Mouse (Mus musculus): ENCODE measurements around the gene Spon1.

Gene Spon1

DNA sequence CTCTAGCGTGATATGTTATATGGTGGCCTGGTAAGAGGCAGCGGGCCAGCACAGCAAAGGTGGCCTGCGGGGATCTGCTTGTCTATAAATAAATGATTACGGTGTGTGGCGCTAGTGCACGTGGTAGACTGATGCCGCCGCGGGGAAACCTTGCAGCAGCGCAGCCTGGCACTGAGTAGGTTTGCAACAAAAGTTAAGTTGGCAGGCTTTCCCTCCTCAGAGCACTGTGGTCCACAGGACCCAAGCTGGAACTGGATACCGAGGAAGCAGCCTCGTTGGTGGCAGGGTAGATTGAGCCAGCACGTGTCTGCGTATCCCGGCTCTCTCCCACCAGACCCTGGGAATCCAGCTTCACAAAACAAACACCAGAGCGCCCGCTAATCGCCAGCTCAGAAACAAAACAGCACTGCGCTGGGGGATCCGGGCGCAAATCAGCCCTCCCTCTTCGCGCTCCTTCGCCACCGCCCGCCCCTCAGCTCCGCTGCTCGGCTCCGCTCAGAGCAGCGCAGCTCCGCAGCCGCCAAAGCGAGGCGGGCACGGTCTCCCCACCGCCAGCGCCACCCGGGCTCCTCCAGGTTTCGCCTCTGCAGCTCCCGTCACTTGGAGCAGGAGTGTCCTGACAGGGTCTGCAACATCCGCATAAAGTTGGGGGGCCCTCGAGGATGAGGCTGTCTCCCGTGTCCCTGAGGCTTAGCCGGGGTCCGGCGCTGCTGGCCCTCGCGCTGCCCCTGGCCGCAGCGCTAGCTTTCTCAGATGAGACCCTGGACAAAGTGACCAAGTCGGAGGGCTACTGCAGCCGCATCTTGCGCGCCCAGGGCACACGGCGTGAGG, at the start of gene Spon1:
TSS of gene Spon1 (plus strand) at position 332 of the 831 bp plus-strand sequence.
- peak; percentile 40 for DNase-seq

DNA sequence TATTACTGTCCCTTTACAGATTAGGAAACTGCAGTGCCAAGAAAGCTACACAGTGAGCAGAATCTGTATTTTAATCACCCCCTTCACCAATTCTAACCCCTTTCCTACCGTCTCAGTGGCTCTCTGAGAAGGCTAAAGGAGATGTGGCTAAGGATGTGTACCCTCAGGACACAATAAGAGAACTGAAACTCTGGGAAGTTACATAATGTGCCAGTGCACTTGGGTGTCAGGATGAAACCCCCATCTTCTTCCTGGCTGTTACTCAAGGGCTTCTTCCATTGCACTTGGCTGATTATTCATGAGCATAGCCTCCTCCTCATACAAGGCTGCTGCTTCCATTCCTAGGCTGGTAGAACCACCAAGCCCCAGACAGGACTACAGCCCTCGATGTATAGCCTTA, 43.8 kb upstream of the Spon1 start:
- DNase-seq: no peak

DNA sequence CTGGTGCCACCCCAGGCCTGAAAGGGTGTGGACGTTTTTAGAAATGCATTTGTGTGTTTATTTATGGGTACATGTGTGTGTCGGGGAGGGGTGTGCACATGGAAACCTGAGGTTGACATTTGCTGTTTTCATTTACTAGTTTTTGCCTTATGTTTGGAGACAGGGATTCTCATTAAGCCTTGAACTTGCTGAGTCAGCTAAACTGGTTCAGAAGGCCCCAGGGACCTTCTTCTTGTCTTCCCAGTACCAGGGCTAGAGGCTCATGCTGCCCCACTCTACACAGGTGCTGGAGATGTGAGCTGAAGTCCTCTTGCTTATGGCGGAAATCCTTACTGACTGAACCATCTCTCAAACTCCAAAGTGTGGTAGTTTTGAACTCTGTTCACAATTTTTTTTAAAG, 41.9 kb upstream of the Spon1 start:
- DNase-seq: no peak

DNA sequence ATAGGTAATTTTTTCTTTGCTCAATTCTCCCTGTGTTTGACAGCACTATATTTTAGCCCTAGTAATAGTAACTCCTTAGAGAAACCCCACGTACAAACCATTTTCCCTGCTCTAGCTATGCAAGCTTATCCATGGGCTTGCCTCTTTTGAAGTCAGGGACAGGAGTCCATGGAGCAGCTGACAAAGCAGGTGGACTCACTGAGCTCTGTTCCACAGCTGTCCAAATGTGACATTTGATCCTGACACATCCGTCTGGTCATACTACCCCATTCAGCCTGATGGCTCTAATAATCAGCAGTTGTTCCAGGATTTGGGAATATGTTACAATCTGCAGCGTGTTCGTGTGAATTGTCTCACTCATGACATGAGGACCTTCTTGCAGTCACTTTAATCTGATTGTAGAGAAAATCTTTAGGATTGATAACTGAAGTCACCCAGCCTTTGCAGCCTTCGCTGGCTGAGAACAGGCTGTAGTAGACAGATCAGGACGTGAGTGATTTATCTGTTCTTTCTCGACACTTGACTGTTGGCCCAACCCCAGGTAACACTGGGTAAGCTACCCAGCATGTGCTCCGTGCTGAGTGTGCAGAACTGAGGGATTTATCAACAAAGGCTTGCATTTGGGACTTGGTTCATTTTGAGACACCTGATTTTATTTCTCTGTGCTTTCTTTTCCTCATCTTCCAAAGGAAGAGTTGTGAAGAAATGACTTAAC, 37.6 kb upstream of the Spon1 start:
- DNase-seq: no peak

DNA sequence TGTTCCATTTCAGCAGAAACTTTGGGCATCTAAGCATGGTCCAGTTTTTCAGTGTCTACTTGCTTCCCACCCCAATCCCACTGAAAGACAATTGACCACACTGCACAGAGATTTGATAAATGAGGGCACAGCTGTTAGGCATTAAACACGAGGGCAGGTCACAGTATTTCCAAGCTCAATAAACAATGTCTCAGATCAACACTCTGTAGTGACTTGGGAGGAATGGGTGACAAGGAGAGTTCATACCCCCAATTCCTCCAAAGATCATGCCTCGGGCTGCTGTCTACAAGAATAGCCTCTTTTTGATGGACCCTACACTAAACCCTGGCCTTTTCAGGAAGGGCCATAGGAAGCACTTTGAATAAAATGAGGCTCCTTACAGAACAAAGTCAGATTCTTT, 36.9 kb upstream of the Spon1 start:
- no peak for DNase-seq

DNA sequence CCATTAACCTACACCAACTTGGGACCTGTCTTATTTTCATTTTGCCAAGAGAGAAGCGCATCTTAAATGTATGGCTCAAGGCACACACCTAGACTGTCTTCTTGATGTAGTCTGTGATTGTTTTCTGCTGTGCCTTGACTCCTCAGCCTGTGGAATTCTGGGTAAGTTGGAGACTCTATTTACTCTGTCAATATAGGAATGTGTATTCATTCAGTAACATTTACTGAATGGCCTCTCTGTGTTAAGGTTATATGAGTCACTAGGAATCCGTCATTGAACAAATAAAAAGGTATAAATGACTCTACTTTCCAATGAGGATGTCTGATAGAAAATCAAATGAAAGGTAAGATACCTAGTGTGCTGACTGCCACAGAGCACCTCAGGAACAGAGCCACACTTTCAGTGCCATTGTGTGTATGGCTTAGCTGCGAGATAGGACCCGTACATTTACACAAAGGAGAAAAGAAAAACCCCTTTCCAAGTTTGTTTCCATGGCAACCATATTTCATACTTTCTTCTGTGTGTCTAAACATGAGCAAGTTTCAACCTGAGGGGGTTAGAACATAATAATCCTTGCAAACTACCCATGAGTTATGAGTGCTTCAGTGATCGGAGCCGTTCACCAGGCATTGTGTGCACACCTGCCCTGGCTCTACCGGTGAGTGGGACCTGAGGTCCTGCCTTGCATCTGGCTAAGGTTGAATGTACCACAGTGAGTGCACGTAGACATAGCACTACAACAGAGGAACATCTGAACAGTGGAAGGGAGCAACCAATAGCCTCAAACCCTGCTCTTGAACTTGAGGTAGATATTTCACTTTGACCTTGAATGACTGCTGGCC, 35.2 kb upstream of the Spon1 start:
- DNase-seq: no peak

DNA sequence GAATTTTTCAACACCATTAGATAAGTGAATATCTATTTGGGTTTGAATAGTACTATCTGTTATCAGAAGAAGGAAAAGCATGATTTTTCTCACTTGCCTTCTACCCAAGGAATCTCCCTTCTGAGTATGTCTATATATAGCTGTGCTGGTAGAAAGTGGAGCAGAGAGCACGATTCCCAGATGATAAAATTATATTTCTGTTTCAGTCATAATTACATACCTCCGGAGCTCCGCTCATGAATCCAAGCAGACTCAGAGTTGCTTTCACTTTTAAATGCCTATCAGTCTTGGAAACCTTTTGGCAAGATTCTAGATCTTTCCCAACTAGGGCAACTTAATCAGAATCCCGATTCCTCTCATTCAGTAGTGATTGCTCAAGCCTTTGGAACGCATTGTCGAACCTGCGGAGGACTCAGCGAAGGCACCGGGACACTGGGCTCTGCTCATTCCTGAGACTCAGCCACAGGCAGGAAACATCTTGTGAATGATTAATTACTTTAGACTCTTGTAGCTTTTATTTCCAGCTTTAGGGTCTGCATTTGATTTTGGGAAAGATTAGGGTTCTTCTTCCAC, 27.9 kb upstream of the Spon1 start:
- DNase-seq: no peak

DNA sequence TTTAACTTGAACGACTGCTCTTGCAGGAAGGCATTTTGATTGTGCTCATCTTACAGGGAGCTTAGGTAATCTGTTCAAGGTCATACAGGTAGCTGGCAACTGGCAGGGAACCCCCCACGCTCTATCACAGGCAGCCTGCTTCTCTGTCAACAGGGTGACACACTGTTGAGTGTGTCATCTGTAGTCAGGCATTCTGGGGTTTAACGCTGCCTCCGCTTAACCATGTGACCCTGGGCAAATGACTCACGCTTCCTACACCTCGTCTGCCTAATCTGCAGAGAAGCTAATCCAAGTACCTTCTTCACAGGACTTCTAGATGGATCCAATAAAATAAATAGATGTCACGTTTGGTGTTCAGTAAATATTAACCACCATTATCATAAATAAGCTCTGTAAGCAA, 26.6 kb upstream of the Spon1 start:
- DNase-seq: peak; percentile 72

DNA sequence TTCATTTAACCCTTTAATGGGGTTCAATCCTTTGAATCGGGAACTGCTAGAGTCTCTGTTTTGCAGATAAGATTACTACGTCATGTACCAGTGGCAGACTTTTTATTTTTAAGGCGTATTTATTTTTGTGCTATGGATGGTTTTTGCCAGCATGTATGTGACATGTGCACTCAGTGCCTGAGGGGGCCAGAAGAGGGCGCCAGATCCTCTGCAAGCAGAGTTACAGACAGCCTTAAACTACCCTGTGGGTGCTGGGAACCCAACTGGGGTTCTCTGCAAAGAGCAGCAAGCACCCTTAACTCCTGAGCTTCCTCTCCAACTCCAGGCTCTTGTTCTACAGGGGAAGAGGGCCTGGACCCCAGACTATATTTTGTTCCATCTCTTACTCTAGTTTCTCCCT, 23.2 kb upstream of the Spon1 start:
- DNase-seq: no peak

DNA sequence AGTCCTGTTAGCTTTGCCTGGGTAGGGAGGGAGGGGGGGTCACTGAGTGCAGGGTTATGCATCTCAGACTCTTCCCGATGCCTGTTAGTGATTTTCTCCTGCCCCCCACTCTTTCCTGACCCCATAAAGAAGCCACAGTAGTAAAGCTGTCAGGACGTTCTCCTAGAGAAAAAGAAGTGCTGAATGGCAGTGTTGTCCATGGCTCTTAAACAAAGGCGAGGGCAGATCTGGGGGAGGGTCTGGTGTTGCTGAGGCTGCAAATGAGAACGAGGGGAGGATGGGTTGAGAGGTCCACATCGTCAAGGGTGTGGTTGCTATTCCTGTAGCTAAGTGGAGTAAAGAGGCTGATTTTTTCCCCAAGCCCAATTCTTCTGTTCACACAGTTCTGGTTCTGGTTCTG, 21.8 kb upstream of the Spon1 start:
- no peak for DNase-seq

DNA sequence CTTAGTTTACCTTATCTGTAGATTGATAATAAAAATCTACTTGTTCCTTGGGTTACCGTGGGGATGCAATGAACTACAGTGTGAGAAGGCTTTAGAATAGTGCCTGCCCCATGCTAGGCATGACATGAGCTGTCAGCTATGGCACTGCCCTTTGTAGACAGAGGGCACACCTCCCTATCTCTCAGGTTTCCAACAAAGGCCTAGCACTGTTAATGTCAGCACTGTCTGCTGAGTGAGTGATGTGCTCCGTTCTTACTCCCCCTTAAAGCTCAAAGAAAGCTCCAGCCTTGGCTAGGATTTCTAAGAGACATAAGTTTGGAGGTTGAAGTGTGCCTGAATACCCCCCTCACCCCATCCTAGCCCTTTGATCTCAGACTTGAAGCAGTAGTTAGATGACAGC, 9.2 kb upstream of the Spon1 start:
- no peak for DNase-seq

DNA sequence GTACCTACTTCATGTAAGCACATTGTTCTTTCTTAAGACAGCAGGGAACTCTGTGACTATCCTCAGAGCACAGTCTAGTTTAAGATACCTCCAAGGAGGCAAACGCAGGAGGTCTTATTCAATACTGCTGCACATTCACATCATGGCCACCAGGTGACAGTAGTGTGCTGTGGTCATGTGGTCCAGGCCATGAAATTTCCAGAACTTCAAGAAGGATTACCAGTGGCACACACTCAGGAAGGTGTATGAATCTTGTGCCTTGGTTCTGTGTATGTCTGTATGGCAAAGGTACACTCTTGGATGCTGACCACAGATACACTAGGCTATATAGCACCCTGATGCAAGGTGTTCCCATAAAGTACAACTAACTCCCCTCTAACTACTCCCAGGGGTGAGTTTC, 6.6 kb upstream of the Spon1 start:
- peak; percentile 28 for DNase-seq

DNA sequence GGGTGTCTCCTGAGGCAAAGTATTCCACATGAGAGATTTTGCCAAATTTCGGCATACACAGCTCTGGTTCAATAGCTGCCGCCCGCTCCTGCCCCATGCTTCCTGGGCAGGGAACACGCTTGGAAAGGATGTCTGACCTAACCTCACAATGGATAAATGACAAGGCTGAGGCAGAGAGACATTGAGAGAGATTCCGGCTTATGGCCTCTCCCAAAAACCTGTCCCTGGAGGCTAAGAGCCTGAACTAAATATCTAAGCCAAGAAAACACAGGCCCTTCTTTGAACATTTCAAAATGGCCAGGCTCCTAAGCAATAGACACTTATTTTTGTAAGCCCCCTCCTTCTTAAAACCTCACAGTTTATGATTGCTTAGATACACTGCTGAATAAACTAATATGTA, 665 bp upstream of the Spon1 start:
- no peak for DNase-seq

DNA sequence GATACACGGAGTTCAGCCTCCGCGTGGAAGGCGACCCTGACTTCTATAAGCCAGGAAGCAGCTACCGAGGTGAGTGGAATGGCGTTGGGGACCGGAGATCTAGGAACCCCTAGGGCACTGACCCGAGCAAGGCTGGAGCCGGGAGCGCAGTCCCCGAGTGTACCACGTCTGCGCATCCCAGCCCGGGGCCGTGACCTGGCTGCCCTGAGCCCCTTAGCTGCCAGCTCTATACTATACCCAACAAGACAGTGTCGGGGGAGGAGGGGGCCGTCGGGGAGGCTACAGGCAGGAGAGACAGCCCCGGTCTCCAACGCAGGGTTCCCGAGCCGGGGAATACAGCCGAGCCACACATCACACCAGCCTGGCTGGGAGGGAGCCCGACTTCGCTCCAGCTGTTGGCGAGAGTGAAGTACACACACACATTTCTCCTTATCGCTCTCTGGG, 722 bp downstream of the Spon1 start:
- no peak for DNase-seq

DNA sequence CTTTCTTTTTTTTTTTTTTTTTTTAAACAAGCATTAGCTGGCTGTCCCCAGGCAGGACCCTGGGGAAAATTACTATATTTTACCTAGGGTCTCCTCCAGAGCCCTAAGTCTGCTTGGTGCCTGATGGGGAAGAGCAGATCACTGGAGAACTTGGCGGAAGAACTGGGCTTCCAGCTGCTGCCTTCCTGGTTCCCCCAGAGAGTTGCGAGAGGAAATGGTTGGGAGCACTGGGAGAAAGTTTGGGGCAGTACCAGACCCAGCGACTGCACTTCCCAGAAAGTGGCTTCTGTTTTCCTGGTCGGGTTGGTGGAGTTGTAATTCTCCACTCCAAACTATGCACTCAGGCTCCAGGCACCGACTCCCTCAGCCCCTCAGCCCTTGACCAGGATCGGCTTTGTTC, 1.7 kb downstream of the Spon1 start:
- DNase-seq: no peak

DNA sequence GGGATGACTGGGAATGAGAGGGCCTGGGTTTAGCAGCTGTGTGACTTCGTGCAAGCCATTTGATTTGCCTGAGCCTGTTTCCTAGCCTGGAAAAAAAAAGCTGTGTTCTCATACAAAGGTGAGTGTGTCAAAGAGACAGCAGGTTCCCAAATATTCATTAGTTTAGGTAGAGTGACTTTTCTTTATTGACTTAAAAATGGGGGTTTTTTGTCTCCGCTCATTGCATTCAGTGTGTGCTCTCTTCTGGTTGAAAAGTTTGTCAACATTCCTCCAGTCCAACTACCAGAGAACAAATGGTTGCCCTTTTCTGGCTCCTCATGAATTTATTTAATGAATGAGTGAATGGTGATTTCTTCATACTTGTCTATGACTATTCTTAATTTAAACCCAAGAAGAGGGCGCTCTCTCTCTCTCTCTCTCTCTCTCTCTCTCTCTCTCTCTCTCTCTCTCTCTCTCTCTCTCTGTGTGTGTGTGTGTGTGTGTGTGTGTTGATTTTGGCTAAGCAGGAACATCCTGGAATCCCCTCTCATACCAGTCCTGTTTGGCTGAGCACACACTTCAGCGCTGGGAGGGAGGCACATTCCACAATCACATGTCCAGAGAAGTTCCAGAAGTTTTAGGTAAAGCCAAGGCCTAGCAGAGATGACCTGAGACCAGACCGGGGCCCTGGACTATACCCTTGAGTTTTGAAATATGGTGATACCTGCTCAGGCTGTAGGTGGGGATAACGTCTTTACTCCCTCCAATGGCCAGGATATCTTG, 2.6 kb downstream of the Spon1 start:
- no peak for DNase-seq

DNA sequence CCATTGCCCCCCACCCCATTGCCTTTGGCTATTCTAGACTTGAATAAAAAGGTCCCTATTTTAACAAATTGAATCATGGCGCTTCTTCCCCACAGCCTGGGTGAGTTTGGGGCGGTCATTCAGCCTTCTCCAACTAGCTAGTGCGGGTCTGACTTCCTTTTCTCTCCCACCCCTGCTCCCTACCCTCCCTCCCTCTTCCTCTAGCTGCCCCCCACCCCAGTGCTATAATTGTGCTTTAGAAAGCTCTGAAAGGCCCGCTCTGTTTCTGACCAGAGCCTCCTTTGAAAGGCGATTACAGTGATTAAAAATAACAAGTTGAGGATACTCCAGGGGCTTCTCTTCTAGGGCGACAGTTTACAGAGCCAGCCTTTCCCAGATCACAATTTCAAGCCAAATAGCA, 3.5 kb downstream of the Spon1 start:
- no peak for DNase-seq

DNA sequence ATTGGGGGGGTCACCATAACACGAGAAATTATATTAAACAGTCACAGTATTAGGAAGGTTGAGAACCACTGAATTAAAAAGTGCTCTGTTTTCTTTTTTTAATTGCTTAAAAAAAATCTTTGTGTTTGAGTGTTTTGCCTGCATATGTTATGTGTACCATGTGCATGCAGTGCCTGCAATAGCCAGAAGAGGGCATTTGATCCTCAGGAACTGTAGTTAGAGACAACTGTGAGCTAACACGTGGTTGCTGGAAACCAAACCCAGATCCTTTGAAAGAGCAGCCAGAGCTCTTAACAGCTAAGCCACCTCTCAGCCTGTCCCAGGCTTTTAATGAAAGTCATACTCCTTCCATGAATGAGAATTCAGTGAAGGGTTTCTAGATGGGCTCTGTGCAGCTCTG, 6.3 kb downstream of the Spon1 start:
- no peak for DNase-seq

DNA sequence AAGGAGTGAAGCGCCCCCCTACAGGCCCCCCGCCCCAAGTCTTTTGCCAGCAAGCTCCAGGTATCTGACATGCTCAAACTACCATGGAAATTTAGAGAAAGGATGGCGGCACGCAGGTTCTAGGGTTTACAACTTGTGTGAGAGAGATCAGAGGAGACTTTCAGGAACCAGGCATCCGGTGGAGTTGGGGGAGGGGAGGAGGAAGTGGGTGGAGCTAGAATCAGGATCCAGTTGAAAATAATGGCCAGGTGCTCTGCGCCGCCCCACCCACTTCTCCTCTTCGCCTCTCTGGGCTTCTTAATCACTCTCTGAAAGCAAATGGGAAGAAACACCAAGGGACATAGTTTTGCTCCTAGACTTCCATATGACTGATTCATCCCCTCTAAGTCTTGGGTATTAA, 7.6 kb downstream of the Spon1 start:
- no peak for DNase-seq

DNA sequence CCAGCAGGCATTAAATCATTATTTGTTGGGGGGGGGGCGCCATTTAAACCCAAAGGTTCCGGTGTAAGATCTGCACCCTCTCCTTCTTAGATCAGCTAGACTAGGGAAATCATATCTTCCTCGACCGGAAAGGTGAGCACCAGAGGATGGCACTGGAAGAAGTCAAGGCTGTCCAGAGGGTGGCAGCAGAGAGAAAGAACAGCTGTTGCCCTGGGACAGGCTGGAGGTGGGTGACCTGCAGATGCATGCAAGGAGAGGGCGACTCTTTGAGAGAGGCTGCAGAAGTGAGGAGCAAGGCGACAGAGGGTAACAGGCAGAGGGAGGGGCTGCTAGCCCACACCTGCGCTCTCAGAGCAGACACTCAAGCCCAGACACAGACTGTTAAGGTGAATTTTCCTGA, 8.2 kb downstream of the Spon1 start:
- no peak for DNase-seq

DNA sequence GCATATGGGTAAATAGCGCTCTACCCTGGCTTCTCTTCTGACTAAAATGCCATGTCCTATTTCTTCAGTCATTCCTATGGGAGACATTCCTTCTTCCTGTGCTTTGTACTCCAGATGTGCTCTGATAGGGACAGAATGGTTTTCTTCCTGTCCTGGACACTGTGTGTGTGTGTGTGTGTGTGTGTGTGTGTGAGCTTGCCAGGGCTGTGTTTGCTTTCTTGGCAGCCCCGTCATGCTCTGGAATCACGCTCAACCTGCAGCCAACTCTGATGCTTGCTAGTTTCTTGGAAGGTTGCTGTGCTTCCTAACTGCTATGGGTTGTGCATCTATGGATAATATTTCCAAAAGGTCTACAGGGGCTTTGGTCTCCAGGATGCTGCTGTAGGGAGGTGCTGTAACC, 9.1 kb downstream of the Spon1 start:
- DNase-seq: no peak

DNA sequence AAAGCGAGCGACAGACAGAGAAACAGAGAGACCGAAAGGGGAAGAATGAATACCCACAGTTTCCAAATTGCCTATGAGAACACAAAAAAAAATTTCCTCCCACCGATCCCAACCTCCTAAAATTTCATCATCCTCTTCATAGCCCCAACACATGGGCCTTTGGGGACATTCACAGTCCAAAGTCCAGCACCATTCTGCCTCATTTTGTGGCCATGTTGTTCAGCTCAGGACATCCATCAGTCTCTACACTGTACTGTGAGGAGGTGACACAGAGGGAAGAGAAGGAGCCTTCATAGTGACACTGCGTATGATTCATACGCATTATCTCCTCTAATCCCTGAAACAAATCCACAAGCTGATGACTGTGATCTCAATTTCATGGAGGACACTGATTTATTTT, 12.7 kb downstream of the Spon1 start:
- no peak for DNase-seq

DNA sequence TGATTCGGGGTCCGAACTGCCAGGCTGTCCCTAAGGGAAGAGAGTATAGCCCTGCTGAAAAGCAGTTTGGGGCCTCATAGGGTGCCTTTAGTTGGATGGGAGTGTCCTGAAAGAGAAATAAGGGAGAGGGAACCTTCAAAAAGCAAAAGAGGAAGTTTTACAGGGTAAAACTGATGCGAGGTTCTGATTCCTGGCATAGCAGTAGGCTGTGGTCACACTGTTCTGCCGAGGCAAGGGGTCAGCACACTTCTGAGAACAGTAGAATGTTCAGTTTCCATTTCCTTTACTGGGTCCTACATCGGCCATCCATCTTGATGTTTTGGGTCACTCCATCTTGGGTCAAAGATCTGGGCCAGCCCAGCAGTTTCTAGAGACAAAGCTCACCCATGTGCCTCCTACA, 14.5 kb downstream of the Spon1 start:
- DNase-seq: no peak
